Mouse (Mus musculus) heart, postnatal 0 days (tissue): ENCODE measurements around the gene Ccrl2. TPM values are rescaled to one million over a fixed set of nuclear protein-coding genes. Genes with fewer than 3 reads are reported as not detected.

ENCODE experiments used
- ATAC-seq: fragments of 200-750 bp; cut with Nextera tagmentation; 2 replicates; pipeline ENCODE4 v1.8.0; 2017; ENCODE audit warnings: low read depth, moderate number of reproducible peaks, moderate library complexity; ENCODE audit not compliant: insufficient read depth
- DNase-seq: peaks from one replicate; pipeline ENCODE4 v3.0.0-alpha.2; 2016; ENCODE audit warnings: low spot score
- H3K27ac ChIP-seq: fragments of 300-500 bp; sonication (generic); 2 replicates; pipeline ENCODE4 v1.5.1; 2014; ENCODE audit warnings: low read depth, mild to moderate bottlenecking
- H3K27me3 ChIP-seq: fragments of 300-500 bp; sonication (generic); 2 replicates; pipeline ENCODE4 v1.6.1; 2014; ENCODE audit warnings: low read length, mixed read lengths; ENCODE audit not compliant: control insufficient read depth, insufficient read depth
- H3K36me3 ChIP-seq: fragments of 300-500 bp; sonication (generic); replicated peaks from 2 replicates; pipeline ENCODE4 v1.6.1; 2014; ENCODE audit warnings: low read length, mixed read lengths; ENCODE audit not compliant: control insufficient read depth, insufficient read depth
- H3K4me1 ChIP-seq: fragments of 300-500 bp; sonication (generic); 2 replicates; pipeline ENCODE4 v1.6.1; 2014; ENCODE audit warnings: antibody characterized with exemption; ENCODE audit not compliant: control insufficient read depth, insufficient read depth
- H3K4me2 ChIP-seq: fragments of 300-500 bp; sonication (generic); 2 replicates; pipeline ENCODE4 v1.6.1; 2014; ENCODE audit warnings: low read depth, mild to moderate bottlenecking, low read length, moderate library complexity
- H3K4me3 ChIP-seq: fragments of 300-500 bp; sonication (generic); 2 replicates; pipeline ENCODE4 v1.5.1; 2014; ENCODE audit warnings: low read depth, low read length
- H3K9ac ChIP-seq: fragments of 300-500 bp; sonication (generic); replicated peaks from 2 replicates; pipeline ENCODE4 v1.6.1; 2014; ENCODE audit warnings: low read depth, low read length, mixed read lengths
- H3K9me3 ChIP-seq: fragments of 300-500 bp; sonication (generic); replicated peaks from 2 replicates; pipeline ENCODE4 v1.6.1; 2016; ENCODE audit warnings: low read length; ENCODE audit not compliant: control insufficient read depth
- CTCF ChIP-seq: IDR thresholded peaks from 2 replicates; pipeline ENCODE4 v1.5.1; 2016; ENCODE audit warnings: antibody characterized with exemption, control low read depth, low read depth
- EP300 ChIP-seq: IDR thresholded peaks from 2 replicates; pipeline ENCODE4 v1.6.1; 2016; ENCODE audit warnings: antibody characterized with exemption, low read depth
- WGBS: fragments of 180-500 bp; shearing (Covaris S2); extraction: QIAGEN DNeasy Blood & Tissue Kit; methylation state at CpG from one replicate; pipeline ENCODE4 v1.1.7; 2014; 5-methylcytosine and 5-hydroxymethylcytosine counted together
- polyA plus RNA-seq: library from polyadenylated mRNA; unstranded; fragments of >200 nt; fragmentation: Nextera tagmentation; extraction: Ambion mirVana; gene quantifications from 2 replicates; pipeline ENCODE4 v1.2.1, GENCODE M21; 2015
- total RNA-seq: library from RNA; depleted of rRNA; stranded (reverse); fragments of >200 nt; gene quantifications from 2 replicates; pipeline ENCODE4 v1.2.3, GENCODE M21; 2014; ENCODE audit warnings: low replicate concordance; rRNA removed

Ccrl2 gene
- total RNA-seq (7.6 and 8.5 TPM in 2 replicates), polyA plus RNA-seq (9.9 and 11.6 TPM in 2 replicates)

- Histone ChIP-seq H3K4me3 (peak within 1 kb of the TSS; percentile 55), H3K9me3 (no peaks in the 10 kb centered on the region), H3K4me2 (peak within 1 kb of the TSS; percentile 85), H3K4me1 (peaks cover 23% of the 10 kb centered on the region; the same call in 1 of the 2 replicates), H3K27me3 (no peaks in the 10 kb centered on the region), H3K27ac (peak within 1 kb of the TSS; percentile 69), H3K36me3 (no peaks in the 10 kb centered on the region), H3K9ac (peak within 1 kb of the TSS; percentile 52)
- ATAC-seq (peak; percentile 73), DNase-seq (peak; percentile 80)
- TF ChIP-seq CTCF (no peak), EP300 (no peak)
- under 1% methylated on average over 17 of the region's 17 CpGs for WGBS
These were observed at the start of gene Ccrl2 for GRCm38 (mm10) chr9:111056798-111057543. Gene Ccrl2, minus strand, starts transcription at chr9:111057519.

DNA sequence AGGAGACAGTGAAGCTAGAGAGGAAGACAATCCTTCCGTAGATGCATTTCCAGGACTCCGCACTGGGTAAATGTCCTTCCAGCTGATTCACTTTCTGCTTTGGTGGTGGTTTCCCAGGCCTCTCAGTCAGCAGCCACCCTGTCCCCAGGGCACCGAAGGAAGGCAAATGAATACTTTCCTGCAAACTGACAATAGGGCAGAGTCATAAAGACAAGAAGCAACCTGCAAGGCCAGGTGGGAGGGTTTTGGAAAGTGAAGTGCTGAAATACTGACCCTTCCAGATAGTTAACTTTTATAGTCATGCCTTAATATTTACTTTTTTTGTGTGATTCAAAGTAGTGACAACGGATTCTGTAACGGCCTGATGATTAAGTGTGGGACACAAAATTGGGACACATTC, 46.6 kb upstream of the Ccrl2 start:
- no peak for DNase-seq
- H3K9me3 ChIP-seq, result no peaks in the 10 kb centered on the region
- no peak overlapping the region for H3K27ac ChIP-seq
- no peaks in the 10 kb centered on the region for H3K4me1 ChIP-seq
- no peak overlapping the region for H3K4me3 ChIP-seq
- no peak for ATAC-seq
- no peaks in the 10 kb centered on the region for H3K36me3 ChIP-seq
- H3K27me3 ChIP-seq, result no peaks in the 10 kb centered on the region
- no peak overlapping the region for H3K4me2 ChIP-seq
- H3K9ac ChIP-seq, result no peak overlapping the region
- TF ChIP-seq CTCF (no peak), EP300 (no peak)
- WGBS, result 84% methylated on average over 5 of the region's 5 CpGs

DNA sequence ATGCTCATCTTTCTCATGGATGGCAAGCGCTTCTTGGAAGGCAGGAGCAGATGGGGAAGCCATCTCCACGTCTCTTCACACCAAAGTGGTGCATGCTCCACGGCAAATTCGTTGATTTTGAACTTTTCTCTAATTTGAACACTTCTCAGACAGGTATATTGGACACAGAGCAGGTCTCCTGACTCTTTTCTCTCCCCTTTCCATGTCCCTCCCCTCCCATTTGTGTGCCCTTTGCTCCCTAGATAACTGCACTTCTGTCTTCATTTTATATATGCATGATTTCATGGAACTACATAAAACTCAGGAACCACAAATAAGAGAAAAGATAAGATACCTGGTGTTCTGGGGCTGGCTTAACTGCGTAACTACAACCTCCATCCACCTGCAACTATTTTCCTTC, 46.0 kb upstream of the Ccrl2 start:
- H3K9me3 ChIP-seq, result no peaks in the 10 kb centered on the region
- no peaks in the 10 kb centered on the region for H3K36me3 ChIP-seq
- H3K4me1 ChIP-seq, result no peaks in the 10 kb centered on the region
- no peak overlapping the region for H3K9ac ChIP-seq
- H3K27ac ChIP-seq, result no peak overlapping the region
- no peaks in the 10 kb centered on the region for H3K27me3 ChIP-seq
- no peak for DNase-seq
- no peak for ATAC-seq
- H3K4me2 ChIP-seq, result no peak overlapping the region
- WGBS, result 84% methylated on average over 5 of the region's 5 CpGs
- TF ChIP-seq EP300 (no peak), CTCF (no peak)
- no peak overlapping the region for H3K4me3 ChIP-seq

- no peak for ATAC-seq
These were observed 43.1 kb upstream of the Ccrl2 start for GRCm38 (mm10) chr9:111100406-111100805.

GRCm38 (mm10) chr9:111097543-111097942, 40.2 kb upstream of the Ccrl2 start:
- Histone ChIP-seq H3K36me3 (no peaks in the 10 kb centered on the region), H3K4me2 (no peak overlapping the region), H3K4me3 (no peak overlapping the region), H3K9ac (no peak overlapping the region), H3K4me1 (peaks cover 14% of the 10 kb centered on the region), H3K27me3 (no peaks in the 10 kb centered on the region), H3K27ac (no peak overlapping the region), H3K9me3 (no peaks in the 10 kb centered on the region)
- TF ChIP-seq CTCF (no peak), EP300 (no peak)
- WGBS, result 53% methylated on average over 6 of the region's 6 CpGs
- ATAC-seq (no peak), DNase-seq (no peak)

More at GRCm38 (mm10) chr9:111100406-111100805, 43.1 kb upstream of the Ccrl2 start:
- Histone ChIP-seq H3K4me2 (no peak overlapping the region), H3K9ac (no peak overlapping the region), H3K27me3 (no peaks in the 10 kb centered on the region), H3K4me3 (no peak overlapping the region), H3K36me3 (no peaks in the 10 kb centered on the region), H3K9me3 (no peaks in the 10 kb centered on the region), H3K4me1 (peaks cover 7% of the 10 kb centered on the region), H3K27ac (no peak overlapping the region)
- no peak for DNase-seq
- TF ChIP-seq EP300, result no peak
- 88% methylated on average over 3 of the region's 3 CpGs for WGBS
